Mouse (Mus musculus): Measurements from ENCODE around the gene Baz2b.

Baz2b gene

GRCm38 (mm10) chr2:59898666-59899065 lies 311.0 kb downstream of the Baz2b start:
- TF ChIP-seq POU5F1 (IDR thresholded peaks at IDR 0.05; ENCODE audit: borderline replicate concordance, low read length): no peak
- no peak for TF ChIP-seq CTCF (conservative IDR thresholded peaks at IDR 0.05; ENCODE audit: low read length)
- no peak for TF ChIP-seq NANOG (IDR thresholded peaks at IDR 0.05; ENCODE audit: borderline replicate concordance, low read length)

DNA sequence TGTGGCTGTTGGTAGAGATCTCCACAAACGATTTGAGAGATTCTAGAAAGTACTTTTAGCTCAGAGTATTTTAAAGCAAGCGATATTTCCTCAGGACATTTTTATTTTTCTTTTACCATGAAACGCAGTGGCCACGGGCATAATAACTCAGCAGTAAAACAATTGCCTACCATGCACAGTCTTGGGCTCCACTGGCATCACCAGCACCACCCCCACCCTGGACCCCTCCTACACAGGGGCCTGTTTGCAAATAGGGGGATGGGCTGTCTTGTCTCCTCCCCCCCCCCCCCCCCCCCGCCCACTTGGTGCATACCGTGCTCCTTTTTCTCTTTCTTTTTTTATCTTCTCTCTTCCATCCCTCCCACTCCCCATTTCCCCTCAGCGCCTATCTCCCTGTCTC lies 311.5 kb downstream of the Baz2b start:
- Histone ChIP-seq H3K36me3 (ENCODE audit: insufficient read depth, low read length) (peaks cover 11% of the 10 kb centered on the region), H3K4me3 (replicated peaks; ENCODE audit: low read length) (no peak overlapping the region), H3K27me3 (ENCODE audit: insufficient read depth, low read length) (no peaks in the 10 kb centered on the region), H3K9me3 (ENCODE audit: low read length) (no peaks in the 10 kb centered on the region), H3K4me1 (replicated peaks; ENCODE audit: low read depth, low read length) (peaks cover 25% of the 10 kb centered on the region)
- TF ChIP-seq NANOG (IDR thresholded peaks at IDR 0.05; ENCODE audit: borderline replicate concordance, low read length) (no peak), POU5F1 (IDR thresholded peaks at IDR 0.05; ENCODE audit: borderline replicate concordance, low read length) (no peak), CTCF (conservative IDR thresholded peaks at IDR 0.05; ENCODE audit: low read length) (no peak)

More at GRCm38 (mm10) chr2:59898666-59899065, 311.0 kb downstream of the Baz2b start:
- no peaks in the 10 kb centered on the region for H3K9me3 ChIP-seq (ENCODE audit: low read length)
- peaks cover 25% of the 10 kb centered on the region for H3K4me1 ChIP-seq (replicated peaks; ENCODE audit: low read depth, low read length)
- no peaks in the 10 kb centered on the region for H3K27me3 ChIP-seq (ENCODE audit: insufficient read depth, low read length)
- peaks cover 11% of the 10 kb centered on the region for H3K36me3 ChIP-seq (ENCODE audit: insufficient read depth, low read length)
- H3K4me3 ChIP-seq (replicated peaks; ENCODE audit: low read length): no peak overlapping the region

DNA sequence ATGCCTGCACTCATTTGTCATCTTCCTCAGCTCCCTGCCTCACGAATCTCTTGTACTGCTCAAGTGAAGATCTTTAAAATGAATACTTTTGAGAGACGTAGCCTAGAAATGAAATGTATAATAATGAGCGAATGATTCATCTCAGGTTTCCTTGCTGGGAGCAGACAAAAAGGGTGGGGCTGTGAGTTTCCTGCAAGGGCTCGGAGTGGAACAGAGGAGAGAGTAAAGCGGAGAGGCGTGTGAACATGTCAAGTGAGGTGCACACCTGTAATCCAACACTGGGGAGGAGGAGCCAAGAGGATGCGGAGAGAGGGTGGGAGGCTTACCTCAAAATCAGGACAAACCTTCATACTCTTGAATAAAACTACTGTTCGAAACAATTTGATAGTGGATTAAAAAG lies 312.8 kb downstream of the Baz2b start:
- H3K4me3 ChIP-seq (replicated peaks; ENCODE audit: low read length): no peak overlapping the region
- H3K4me1 ChIP-seq (replicated peaks; ENCODE audit: low read depth, low read length): peaks cover 25% of the 10 kb centered on the region
- TF ChIP-seq NANOG (IDR thresholded peaks at IDR 0.05; ENCODE audit: borderline replicate concordance, low read length) (no peak), POU5F1 (IDR thresholded peaks at IDR 0.05; ENCODE audit: borderline replicate concordance, low read length) (no peak), CTCF (conservative IDR thresholded peaks at IDR 0.05; ENCODE audit: low read length) (no peak)
- H3K9me3 ChIP-seq (ENCODE audit: low read length): no peaks in the 10 kb centered on the region
- peaks cover 11% of the 10 kb centered on the region for H3K36me3 ChIP-seq (ENCODE audit: insufficient read depth, low read length)
- no peaks in the 10 kb centered on the region for H3K27me3 ChIP-seq (ENCODE audit: insufficient read depth, low read length)

DNA sequence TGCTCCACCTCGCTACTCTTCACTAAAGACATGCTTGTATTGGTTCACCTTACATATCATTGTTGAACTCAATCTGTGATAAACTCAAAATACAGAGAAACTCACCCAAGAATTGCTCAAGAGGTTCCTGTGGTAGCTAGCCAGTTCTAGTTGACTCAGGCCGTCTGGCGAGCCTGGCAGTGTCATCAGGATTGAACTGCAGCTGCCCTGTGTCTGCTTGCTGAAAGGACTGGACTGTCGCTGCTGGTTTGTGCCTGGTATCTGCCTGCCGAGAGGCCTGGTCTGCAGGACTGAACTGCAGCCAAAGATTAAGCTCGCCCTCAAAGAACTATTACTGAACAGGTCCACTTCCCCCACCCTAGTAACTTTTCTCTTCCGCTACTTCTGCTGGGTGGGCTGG lies 313.2 kb downstream of the Baz2b start:
- no peak overlapping the region for H3K4me3 ChIP-seq (replicated peaks; ENCODE audit: low read length)
- H3K36me3 ChIP-seq (ENCODE audit: insufficient read depth, low read length): peaks cover 8% of the 10 kb centered on the region
- no peaks in the 10 kb centered on the region for H3K27me3 ChIP-seq (ENCODE audit: insufficient read depth, low read length)
- H3K4me1 ChIP-seq (replicated peaks; ENCODE audit: low read depth, low read length): peaks cover 25% of the 10 kb centered on the region
- TF ChIP-seq CTCF (conservative IDR thresholded peaks at IDR 0.05; ENCODE audit: low read length) (no peak), POU5F1 (IDR thresholded peaks at IDR 0.05; ENCODE audit: borderline replicate concordance, low read length) (no peak), NANOG (IDR thresholded peaks at IDR 0.05; ENCODE audit: borderline replicate concordance, low read length) (no peak)
- H3K9me3 ChIP-seq (ENCODE audit: low read length): no peaks in the 10 kb centered on the region

DNA sequence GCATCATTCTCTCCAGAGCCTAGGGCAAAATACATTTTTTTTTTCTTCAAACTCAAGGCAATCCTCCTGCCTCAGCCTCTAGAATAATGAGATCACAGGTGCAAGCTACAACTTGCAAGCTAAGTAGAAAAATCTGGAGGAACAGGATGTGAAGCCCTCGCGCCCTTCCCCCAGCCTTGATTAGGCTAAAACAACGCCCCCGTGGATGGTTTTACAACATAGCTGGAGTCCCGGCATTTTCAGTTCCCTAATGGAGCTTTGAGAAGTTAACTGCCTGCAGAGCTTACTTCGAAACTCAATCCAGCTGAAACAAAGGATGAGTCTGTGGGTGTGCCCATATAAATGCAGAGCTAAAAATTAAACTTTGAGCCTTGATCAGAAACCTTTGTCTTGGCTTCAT lies 319.9 kb downstream of the Baz2b start:
- Histone ChIP-seq H3K4me1 (replicated peaks; ENCODE audit: low read depth, low read length) (peaks cover 10% of the 10 kb centered on the region), H3K27me3 (ENCODE audit: insufficient read depth, low read length) (no peaks in the 10 kb centered on the region), H3K36me3 (ENCODE audit: insufficient read depth, low read length) (no peaks in the 10 kb centered on the region), H3K9me3 (ENCODE audit: low read length) (no peaks in the 10 kb centered on the region), H3K4me3 (replicated peaks; ENCODE audit: low read length) (no peak overlapping the region)
- TF ChIP-seq CTCF (conservative IDR thresholded peaks at IDR 0.05; ENCODE audit: low read length) (no peak), NANOG (IDR thresholded peaks at IDR 0.05; ENCODE audit: borderline replicate concordance, low read length) (no peak)

GRCm38 (mm10) chr2:59882742-59883281 lies 326.8 kb downstream of the Baz2b start:
- H3K27me3 ChIP-seq (ENCODE audit: insufficient read depth, low read length): peaks cover 3% of the 10 kb centered on the region; the same call in 1 of the 2 replicates
- peaks cover 33% of the 10 kb centered on the region for H3K4me1 ChIP-seq (replicated peaks; ENCODE audit: low read depth, low read length)
- no peaks in the 10 kb centered on the region for H3K36me3 ChIP-seq (ENCODE audit: insufficient read depth, low read length)
- H3K4me3 ChIP-seq (replicated peaks; ENCODE audit: low read length): peak overlapping the region; percentile 89
- no peaks in the 10 kb centered on the region for H3K9me3 ChIP-seq (ENCODE audit: low read length)
- no peak for TF ChIP-seq CTCF (conservative IDR thresholded peaks at IDR 0.05; ENCODE audit: low read length)
- TF ChIP-seq NANOG (IDR thresholded peaks at IDR 0.05; ENCODE audit: borderline replicate concordance, low read length): no peak
- TF ChIP-seq POU5F1 (IDR thresholded peaks at IDR 0.05; ENCODE audit: borderline replicate concordance, low read length): no peak

DNA sequence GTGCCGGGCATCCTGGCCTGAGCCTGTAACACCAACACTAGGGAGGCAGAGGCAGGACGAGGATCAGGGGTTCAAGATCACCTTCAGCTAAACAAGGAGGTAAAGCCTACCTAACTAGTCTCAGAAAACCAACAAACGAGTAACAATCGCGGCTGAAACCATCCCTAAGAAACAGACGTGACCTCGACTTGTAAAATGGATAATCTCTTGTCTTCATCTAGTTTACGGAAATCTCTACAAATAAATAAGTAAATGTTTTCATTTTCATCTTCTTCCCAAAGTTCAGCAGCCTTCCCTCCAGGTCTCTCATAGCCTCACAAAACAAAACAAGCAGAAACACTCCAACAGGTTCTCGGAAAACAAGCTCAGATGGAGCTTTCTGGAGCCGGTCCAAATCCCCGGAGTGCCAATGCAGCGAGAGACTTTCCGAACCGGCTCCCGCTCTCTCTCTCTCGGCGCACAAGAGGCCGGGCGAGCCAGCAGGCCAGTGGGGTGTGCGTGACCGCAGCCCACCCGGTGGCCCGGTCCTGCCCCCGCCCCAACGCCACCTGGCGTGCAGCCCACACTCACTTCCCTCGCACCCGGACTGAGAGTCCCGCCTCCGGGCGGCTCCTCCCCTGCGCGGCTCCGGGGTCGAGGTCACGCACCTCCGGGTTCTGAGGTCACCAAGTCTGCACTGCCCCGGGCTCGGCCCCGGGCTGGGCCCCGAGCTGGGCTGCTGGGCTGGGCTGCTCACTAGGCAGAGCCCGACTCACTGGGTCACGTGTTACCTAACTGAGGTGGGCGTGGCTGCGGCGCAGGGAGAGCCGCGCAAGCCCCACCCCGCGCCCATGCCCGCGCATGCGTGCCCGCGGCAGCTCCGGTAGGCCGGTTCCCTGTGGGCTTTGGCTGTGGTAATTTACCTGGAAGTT lies 327.6 kb downstream of the Baz2b start, which contains the start of gene Wdsub1:
Wdsub1 (minus strand) TSS at position 761 of the 911 bp plus-strand sequence.
- peak within 1 kb of the TSS; percentile 89 for H3K4me3 ChIP-seq (replicated peaks; ENCODE audit: low read length)
- no peaks in the 10 kb centered on the region for H3K9me3 ChIP-seq (ENCODE audit: low read length)
- H3K27me3 ChIP-seq (ENCODE audit: insufficient read depth, low read length): peaks cover 3% of the 10 kb centered on the region; the same call in 1 of the 2 replicates
- TF ChIP-seq NANOG (IDR thresholded peaks at IDR 0.05; ENCODE audit: borderline replicate concordance, low read length) (no peak), CTCF (conservative IDR thresholded peaks at IDR 0.05; ENCODE audit: low read length) (no peak), POU5F1 (IDR thresholded peaks at IDR 0.05; ENCODE audit: borderline replicate concordance, low read length) (no peak)
- peaks cover 38% of the 10 kb centered on the region for H3K4me1 ChIP-seq (replicated peaks; ENCODE audit: low read depth, low read length)
- H3K36me3 ChIP-seq (ENCODE audit: insufficient read depth, low read length): no peaks in the 10 kb centered on the region

DNA sequence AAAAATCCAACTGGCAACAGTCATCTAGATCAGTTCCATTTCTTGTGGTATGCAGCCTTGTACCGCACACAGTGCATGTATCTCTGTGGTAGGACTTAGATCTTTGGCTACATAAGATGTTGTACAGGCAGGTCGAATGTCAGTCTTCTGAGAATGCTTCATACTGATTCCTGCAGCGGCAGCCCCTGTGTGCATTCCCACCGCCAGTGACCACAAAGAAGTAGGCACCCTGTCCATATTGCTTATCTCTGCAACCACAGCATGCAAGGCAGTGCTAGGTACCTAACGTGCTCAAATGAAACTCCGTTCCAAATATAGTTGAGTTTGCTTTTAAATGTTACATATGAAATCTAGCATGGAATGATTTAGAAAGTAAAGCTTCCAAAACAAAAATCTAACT lies 328.2 kb downstream of the Baz2b start:
- Histone ChIP-seq H3K9me3 (ENCODE audit: low read length) (no peaks in the 10 kb centered on the region), H3K4me1 (replicated peaks; ENCODE audit: low read depth, low read length) (peaks cover 42% of the 10 kb centered on the region), H3K27me3 (ENCODE audit: insufficient read depth, low read length) (peaks cover 3% of the 10 kb centered on the region; the same call in 1 of the 2 replicates), H3K36me3 (ENCODE audit: insufficient read depth, low read length) (no peaks in the 10 kb centered on the region), H3K4me3 (replicated peaks; ENCODE audit: low read length) (peak overlapping the region; percentile 89)
- TF ChIP-seq POU5F1 (IDR thresholded peaks at IDR 0.05; ENCODE audit: borderline replicate concordance, low read length): no peak
- TF ChIP-seq CTCF (conservative IDR thresholded peaks at IDR 0.05; ENCODE audit: low read length): no peak
- TF ChIP-seq NANOG (IDR thresholded peaks at IDR 0.05; ENCODE audit: borderline replicate concordance, low read length): no peak
